Mouse (Mus musculus) kidney, adult 2 months (tissue): ENCODE results near the gene Inpp5k.

Experiments
- CTCF ChIP-seq: fragments of 200-500 bp; conservative IDR thresholded peaks from 2 replicates; pipeline ENCODE4 v1.5.1; 2011; ENCODE audit warnings: low read depth, mild to moderate bottlenecking, control low read depth, low read length, moderate library complexity, mixed read lengths; ENCODE audit not compliant: insufficient read depth, insufficient read length
- POLR2A ChIP-seq: fragments of 200-500 bp; IDR thresholded peaks from one replicate; pipeline ENCODE4 v1.6.1; 2011; ENCODE audit warnings: low read depth, low read length, control low read depth

DNA sequence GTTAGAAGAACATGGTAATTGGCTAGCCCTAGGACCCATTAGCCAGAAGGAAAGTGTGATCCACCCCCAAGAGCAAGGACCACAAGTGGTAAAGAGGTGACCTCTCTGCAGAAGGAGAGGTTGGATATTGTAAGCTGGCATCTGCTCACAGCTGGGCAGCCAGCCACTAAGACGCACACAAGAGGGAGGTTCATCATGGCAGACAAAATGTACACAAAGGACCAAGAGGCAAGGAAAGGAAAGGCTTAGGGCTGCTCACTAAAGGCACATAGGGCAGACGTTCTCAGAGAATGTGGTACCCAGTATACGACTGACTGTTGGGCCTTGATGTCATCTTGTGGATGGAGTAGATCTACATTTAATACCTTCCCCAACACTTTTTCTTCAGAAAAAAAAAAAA lies 44.1 kb downstream of the Inpp5k start:
- TF ChIP-seq CTCF = no peak
- no peak for TF ChIP-seq POLR2A
